Mouse (Mus musculus): ENCODE results near the gene Itm2c. TPM values are rescaled to one million over a fixed set of nuclear protein-coding genes. Genes with fewer than 3 reads are reported as not detected.

Itm2c gene
- polyA plus RNA-seq, 1 experiment from 2014 or later, result 189 TPM

- no peak overlapping the region for H3K4me2 ChIP-seq (ENCODE audit: low read length)
- H3K36me3 ChIP-seq (ENCODE audit: control insufficient read depth, insufficient read depth, low read length), result no peaks in the 10 kb centered on the region
- no peak overlapping the region for H3K27ac ChIP-seq (replicated peaks in 1 of 2; ENCODE audit: control insufficient read depth in 1 of 2, insufficient read depth in 1 of 2, low read depth in 2 of 2, low read length in 2 of 2)
- no peaks in the 10 kb centered on the region for H3K4me1 ChIP-seq (ENCODE audit: control insufficient read depth in 2 of 2, insufficient read depth in 2 of 2, low read length in 2 of 2)
- ATAC-seq (ENCODE audit: insufficient number of reproducible peaks, insufficient read depth, low FRiP score, low read depth), result no peak
- no peak overlapping the region for H3K4me3 ChIP-seq (ENCODE audit: control insufficient read depth in 1 of 2, insufficient read depth in 1 of 2, low read depth in 1 of 2, low read length in 2 of 2)
- H3K9me3 ChIP-seq (ENCODE audit: control insufficient read depth, low read length), result no peaks in the 10 kb centered on the region
- H3K9ac ChIP-seq (ENCODE audit: low read length), result no peak overlapping the region
- H3K27me3 ChIP-seq (ENCODE audit: control insufficient read depth, insufficient read depth, low read length), result no peaks in the 10 kb centered on the region
Observed at GRCm38 (mm10) chr1:85915890-85916289, 21.8 kb downstream of the Itm2c start.

DNA sequence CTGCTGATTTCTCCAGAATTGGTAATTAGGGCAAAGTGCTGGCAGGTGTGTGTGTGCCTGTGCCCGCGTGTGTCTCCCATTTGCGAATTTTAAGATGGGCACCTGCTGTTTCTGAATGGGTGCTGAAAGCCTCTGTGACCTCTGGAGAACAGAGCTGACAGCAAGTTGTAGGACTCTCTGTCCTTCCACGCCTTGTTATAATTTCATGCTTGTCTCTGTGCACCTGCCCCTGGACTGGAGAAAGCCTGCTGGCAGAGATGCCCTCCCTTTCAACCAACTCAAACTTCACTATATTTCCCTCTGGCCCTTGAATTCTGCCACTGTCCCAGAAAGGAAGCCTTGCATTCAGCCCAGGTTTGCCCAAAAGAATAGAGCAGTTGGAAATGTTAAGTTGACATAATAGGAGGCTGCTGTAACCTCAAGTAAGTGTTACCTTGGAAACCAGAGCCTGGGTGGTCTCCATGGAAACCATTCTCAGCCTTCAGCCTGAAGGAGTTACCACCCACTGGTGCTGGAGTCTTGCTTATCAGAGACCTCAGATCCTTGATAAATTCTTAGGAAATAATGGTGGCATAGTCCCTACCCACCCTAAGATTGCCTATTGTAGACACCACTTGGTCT lies 22.9 kb downstream of the Itm2c start:
- Histone ChIP-seq H3K4me1 (ENCODE audit: control insufficient read depth in 2 of 2, insufficient read depth in 2 of 2, low read length in 2 of 2) (no peaks in the 10 kb centered on the region), H3K9me3 (ENCODE audit: control insufficient read depth, low read length) (no peaks in the 10 kb centered on the region), H3K27me3 (ENCODE audit: control insufficient read depth, insufficient read depth, low read length) (no peaks in the 10 kb centered on the region), H3K36me3 (ENCODE audit: control insufficient read depth, insufficient read depth, low read length) (no peaks in the 10 kb centered on the region), H3K4me2 (ENCODE audit: low read length) (no peak overlapping the region), H3K4me3 (ENCODE audit: control insufficient read depth in 1 of 2, insufficient read depth in 1 of 2, low read depth in 1 of 2, low read length in 2 of 2) (no peak overlapping the region), H3K9ac (ENCODE audit: low read length) (no peak overlapping the region), H3K27ac (replicated peaks in 1 of 2; ENCODE audit: control insufficient read depth in 1 of 2, insufficient read depth in 1 of 2, low read depth in 2 of 2, low read length in 2 of 2) (no peak overlapping the region)
- 59% methylated on average over 4 of the region's 4 CpGs for WGBS
- ATAC-seq (ENCODE audit: insufficient number of reproducible peaks, insufficient read depth, low FRiP score, low read depth), result no peak

- WGBS, result 66% methylated on average over 7 of the region's 7 CpGs
- Histone ChIP-seq H3K27me3 (ENCODE audit: control insufficient read depth, insufficient read depth, low read length) (no peaks in the 10 kb centered on the region), H3K9ac (ENCODE audit: low read length) (no peak overlapping the region), H3K27ac (replicated peaks in 1 of 2; ENCODE audit: control insufficient read depth in 1 of 2, insufficient read depth in 1 of 2, low read depth in 2 of 2, low read length in 2 of 2) (no peak overlapping the region), H3K4me3 (ENCODE audit: control insufficient read depth in 1 of 2, insufficient read depth in 1 of 2, low read depth in 1 of 2, low read length in 2 of 2) (no peak overlapping the region), H3K36me3 (ENCODE audit: control insufficient read depth, insufficient read depth, low read length) (no peaks in the 10 kb centered on the region), H3K4me2 (ENCODE audit: low read length) (no peak overlapping the region), H3K4me1 (ENCODE audit: control insufficient read depth in 2 of 2, insufficient read depth in 2 of 2, low read length in 2 of 2) (peaks cover 0 to 2% of the 10 kb centered on the region in 2 experiments; a peak in 1 of 4 replicates), H3K9me3 (ENCODE audit: control insufficient read depth, low read length) (no peaks in the 10 kb centered on the region)
- no peak for ATAC-seq (ENCODE audit: insufficient number of reproducible peaks, insufficient read depth, low FRiP score, low read depth)
Observed at GRCm38 (mm10) chr1:85919621-85920020, 25.5 kb downstream of the Itm2c start.

DNA sequence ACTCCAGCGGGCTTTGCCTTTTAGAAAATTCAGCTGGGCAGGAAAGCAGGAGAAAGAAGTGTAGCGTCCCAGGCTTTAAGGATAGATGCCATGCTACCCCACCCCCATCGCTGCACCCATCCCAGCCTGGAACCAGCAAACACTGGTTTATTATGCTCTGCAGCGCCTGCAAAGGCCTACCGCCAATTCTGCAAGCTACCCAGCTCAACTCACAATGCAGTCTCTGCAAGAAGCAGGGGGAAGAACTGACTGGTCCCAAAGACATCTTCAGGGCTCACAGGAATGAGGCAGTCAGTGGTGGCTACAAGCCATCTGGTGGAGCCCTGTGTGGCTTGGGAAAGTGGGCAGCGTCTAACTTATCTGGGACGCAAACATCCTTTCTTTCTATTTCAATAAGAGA lies 27.6 kb downstream of the Itm2c start:
- Histone ChIP-seq H3K9ac (ENCODE audit: low read length) (no peak overlapping the region), H3K27me3 (ENCODE audit: control insufficient read depth, insufficient read depth, low read length) (no peaks in the 10 kb centered on the region), H3K4me3 (ENCODE audit: control insufficient read depth in 1 of 2, insufficient read depth in 1 of 2, low read depth in 1 of 2, low read length in 2 of 2) (no peak overlapping the region), H3K9me3 (ENCODE audit: control insufficient read depth, low read length) (no peaks in the 10 kb centered on the region), H3K27ac (replicated peaks in 1 of 2; ENCODE audit: control insufficient read depth in 1 of 2, insufficient read depth in 1 of 2, low read depth in 2 of 2, low read length in 2 of 2) (no peak overlapping the region), H3K4me1 (ENCODE audit: control insufficient read depth in 2 of 2, insufficient read depth in 2 of 2, low read length in 2 of 2) (peaks cover 0 to 2% of the 10 kb centered on the region in 2 experiments; a peak in 1 of 4 replicates), H3K36me3 (ENCODE audit: control insufficient read depth, insufficient read depth, low read length) (no peaks in the 10 kb centered on the region), H3K4me2 (ENCODE audit: low read length) (no peak overlapping the region)
- 83% methylated on average over 7 of the region's 7 CpGs for WGBS
- no peak for ATAC-seq (ENCODE audit: insufficient number of reproducible peaks, insufficient read depth, low FRiP score, low read depth)

- no peak for ATAC-seq (ENCODE audit: insufficient number of reproducible peaks, insufficient read depth, low FRiP score, low read depth)
Observed at GRCm38 (mm10) chr1:85922127-85922864, 28.2 kb downstream of the Itm2c start.

GRCm38 (mm10) chr1:85922865-85923211 lies 28.8 kb downstream of the Itm2c start:
- no peak for ATAC-seq (ENCODE audit: insufficient number of reproducible peaks, insufficient read depth, low FRiP score, low read depth)
- H3K9me3 ChIP-seq (ENCODE audit: control insufficient read depth, low read length), result no peaks in the 10 kb centered on the region
- peaks cover 2 to 5% of the 10 kb centered on the region in 2 experiments for H3K4me1 ChIP-seq (ENCODE audit: control insufficient read depth in 2 of 2, insufficient read depth in 2 of 2, low read length in 2 of 2)
- H3K4me3 ChIP-seq (ENCODE audit: control insufficient read depth in 1 of 2, insufficient read depth in 1 of 2, low read depth in 1 of 2, low read length in 2 of 2), result no peak overlapping the region
- 68% methylated on average over 5 of the region's 5 CpGs for WGBS
- H3K27me3 ChIP-seq (ENCODE audit: control insufficient read depth, insufficient read depth, low read length), result no peaks in the 10 kb centered on the region
- no peak overlapping the region for H3K4me2 ChIP-seq (ENCODE audit: low read length)
- no peak overlapping the region for H3K9ac ChIP-seq (ENCODE audit: low read length)
- H3K27ac ChIP-seq (replicated peaks in 1 of 2; ENCODE audit: control insufficient read depth in 1 of 2, insufficient read depth in 1 of 2, low read depth in 2 of 2, low read length in 2 of 2), result no peak overlapping the region
- no peaks in the 10 kb centered on the region for H3K36me3 ChIP-seq (ENCODE audit: control insufficient read depth, insufficient read depth, low read length)

More at GRCm38 (mm10) chr1:85922127-85922864, 28.2 kb downstream of the Itm2c start:
- Histone ChIP-seq H3K4me1 (ENCODE audit: control insufficient read depth in 2 of 2, insufficient read depth in 2 of 2, low read length in 2 of 2) (peaks cover 0 to 2% of the 10 kb centered on the region in 2 experiments; a peak in 1 of 4 replicates), H3K9me3 (ENCODE audit: control insufficient read depth, low read length) (no peaks in the 10 kb centered on the region), H3K27ac (replicated peaks in 1 of 2; ENCODE audit: control insufficient read depth in 1 of 2, insufficient read depth in 1 of 2, low read depth in 2 of 2, low read length in 2 of 2) (no peak overlapping the region), H3K9ac (ENCODE audit: low read length) (no peak overlapping the region), H3K27me3 (ENCODE audit: control insufficient read depth, insufficient read depth, low read length) (no peaks in the 10 kb centered on the region), H3K4me3 (ENCODE audit: control insufficient read depth in 1 of 2, insufficient read depth in 1 of 2, low read depth in 1 of 2, low read length in 2 of 2) (no peak overlapping the region), H3K4me2 (ENCODE audit: low read length) (no peak overlapping the region), H3K36me3 (ENCODE audit: control insufficient read depth, insufficient read depth, low read length) (no peaks in the 10 kb centered on the region)
- 62% methylated on average over 7 of the region's 7 CpGs for WGBS

- Histone ChIP-seq H3K4me1 (ENCODE audit: control insufficient read depth in 2 of 2, insufficient read depth in 2 of 2, low read length in 2 of 2) (peaks cover 8 to 10% of the 10 kb centered on the region in 2 experiments), H3K36me3 (ENCODE audit: control insufficient read depth, insufficient read depth, low read length) (no peaks in the 10 kb centered on the region), H3K27me3 (ENCODE audit: control insufficient read depth, insufficient read depth, low read length) (no peaks in the 10 kb centered on the region), H3K4me3 (ENCODE audit: control insufficient read depth in 1 of 2, insufficient read depth in 1 of 2, low read depth in 1 of 2, low read length in 2 of 2) (no peak overlapping the region), H3K4me2 (ENCODE audit: low read length) (no peak overlapping the region), H3K9me3 (ENCODE audit: control insufficient read depth, low read length) (no peaks in the 10 kb centered on the region), H3K27ac (replicated peaks in 1 of 2; ENCODE audit: control insufficient read depth in 1 of 2, insufficient read depth in 1 of 2, low read depth in 2 of 2, low read length in 2 of 2) (no peak overlapping the region), H3K9ac (ENCODE audit: low read length) (no peak overlapping the region)
- 80% methylated on average over 5 of the region's 5 CpGs for WGBS
- no peak for ATAC-seq (ENCODE audit: insufficient number of reproducible peaks, insufficient read depth, low FRiP score, low read depth)
Observed at GRCm38 (mm10) chr1:85925183-85925582, 31.1 kb downstream of the Itm2c start.
